Mouse (Mus musculus) cortical plate, adult 2 months (tissue): ENCODE data around the gene Bmp2k. TPM values are rescaled to one million over a fixed set of nuclear protein-coding genes. Genes with fewer than 3 reads are reported as not detected.

Experiments
- H3K27ac ChIP-seq: fragments of 200-500 bp; 2 replicates; pipeline ENCODE4 v1.5.1; 2012; ENCODE audit warnings: low read length, control low read depth, inconsistent platforms; ENCODE audit not compliant: insufficient read depth
- H3K4me1 ChIP-seq: fragments of 200-500 bp; 2 replicates; pipeline ENCODE4 v1.6.1; 2011; ENCODE audit warnings: low read length; ENCODE audit not compliant: control insufficient read depth, insufficient read depth
- H3K4me3 ChIP-seq: fragments of 200-500 bp; 2 replicates; pipeline ENCODE4 v1.5.1; 2011; ENCODE audit warnings: mild to moderate bottlenecking, low read length, control low read depth; ENCODE audit not compliant: insufficient read depth
- CTCF ChIP-seq: fragments of 200-500 bp; IDR thresholded peaks from 2 replicates; pipeline ENCODE4 v1.5.1; 2011; ENCODE audit warnings: mild to moderate bottlenecking, control low read depth, low read length; ENCODE audit not compliant: insufficient read depth; ENCODE audit errors: extremely low read depth
- POLR2A ChIP-seq: fragments of 200-500 bp; IDR thresholded peaks from 2 replicates; pipeline ENCODE4 v1.6.1; 2011; ENCODE audit warnings: mild to moderate bottlenecking, low read length, control low read depth; ENCODE audit not compliant: insufficient read depth; ENCODE audit errors: extremely low read depth
- polyA plus RNA-seq: library from polyadenylated mRNA; depleted of rRNA; stranded (reverse); fragments of >200 nt; gene quantifications from 2 replicates; pipeline ENCODE4 v1.2.3, GENCODE M21; 2012

Gene Bmp2k
- polyA plus RNA-seq, 1 experiment: 10.5 TPM

GRCm38 (mm10) chr5:97108333-97108732 is 110.8 kb downstream of the Bmp2k start:
- peaks cover 8% of the 10 kb centered on the region for H3K4me1 ChIP-seq
- no peak overlapping the region for H3K27ac ChIP-seq
- no peak overlapping the region for H3K4me3 ChIP-seq
- TF ChIP-seq CTCF (no peak), POLR2A (no peak)

DNA sequence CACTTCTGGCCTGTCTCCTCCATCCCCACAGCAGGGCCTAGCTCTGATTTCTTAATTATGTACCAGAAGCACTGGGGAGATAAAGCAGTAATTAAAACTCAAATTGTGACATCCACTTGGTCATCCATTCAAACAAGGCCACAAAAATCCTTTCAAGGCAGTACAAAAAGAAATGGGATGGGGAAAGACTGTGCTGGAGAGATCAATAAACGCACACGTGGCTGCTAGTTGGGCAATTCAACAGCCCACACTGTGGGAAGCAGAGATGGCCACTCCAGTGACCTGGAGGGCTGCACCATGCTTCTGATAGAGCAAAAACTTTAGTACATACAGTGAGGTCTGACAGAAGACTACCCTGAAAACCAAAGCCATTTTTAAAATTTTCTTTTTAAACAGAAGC is 112.6 kb downstream of the Bmp2k start:
- TF ChIP-seq CTCF: no peak
- no peak for TF ChIP-seq POLR2A
- H3K27ac ChIP-seq: no peak overlapping the region
- H3K4me3 ChIP-seq: peak overlapping the region; percentile 98
- H3K4me1 ChIP-seq: peaks cover 8% of the 10 kb centered on the region

GRCm38 (mm10) chr5:97110697-97111096 is 113.2 kb downstream of the Bmp2k start:
- H3K27ac ChIP-seq: 0 out of 2 replicates have a peak overlapping the region, but pooled peaks have one; percentile 50
- no peak for TF ChIP-seq CTCF
- no peak for TF ChIP-seq POLR2A
- peak overlapping the region; percentile 98 for H3K4me3 ChIP-seq
- H3K4me1 ChIP-seq: peaks cover 8% of the 10 kb centered on the region

DNA sequence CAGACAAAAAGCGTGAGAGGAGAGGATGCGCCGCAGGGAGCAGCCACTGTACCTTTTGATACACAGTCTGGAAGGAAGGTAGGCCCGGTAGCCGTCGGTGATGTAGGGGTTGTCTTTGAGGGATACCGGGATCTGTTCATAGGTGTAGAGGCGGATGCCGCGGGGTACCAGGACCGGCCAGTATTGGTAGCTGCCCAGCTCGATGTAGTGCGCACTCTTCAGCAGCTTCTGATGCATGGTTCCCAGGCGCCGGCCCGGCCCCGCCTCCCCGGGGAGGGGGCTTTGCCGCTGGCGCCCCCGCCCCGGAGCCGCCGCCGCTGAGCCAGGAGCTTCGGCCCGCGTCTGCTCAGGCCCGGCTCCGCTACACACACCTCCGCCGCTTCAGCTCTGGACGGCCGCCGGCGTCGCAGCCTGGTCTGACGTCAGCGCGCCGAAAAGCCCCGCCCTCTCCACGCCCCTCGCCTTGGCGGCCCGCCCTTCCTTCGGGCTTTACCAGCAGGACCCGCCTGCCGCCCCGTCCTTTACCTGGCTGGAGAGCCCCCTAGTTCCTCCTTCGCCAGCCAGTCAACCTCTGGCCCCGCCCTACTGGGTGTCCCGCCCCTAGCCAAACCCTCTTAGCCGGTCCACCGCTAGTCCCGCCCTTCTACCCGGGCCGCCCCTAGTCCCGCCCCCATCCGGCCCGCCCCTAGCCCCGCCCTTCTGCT is 113.9 kb downstream of the Bmp2k start, which contains the start of gene Paqr3:
Gene Paqr3 (minus strand): TSS at position 390 of the 704 bp plus-strand sequence.
- Histone ChIP-seq H3K4me3 (peak within 1 kb of the TSS; percentile 98), H3K27ac (peak within 1 kb of the TSS; percentile 50; the same call in 1 of the 2 replicates), H3K4me1 (peaks cover 8% of the 10 kb centered on the region)
- TF ChIP-seq POLR2A (0 out of 2 replicates have a peak, but pooled peaks have one; percentile 40), CTCF (no peak)

DNA sequence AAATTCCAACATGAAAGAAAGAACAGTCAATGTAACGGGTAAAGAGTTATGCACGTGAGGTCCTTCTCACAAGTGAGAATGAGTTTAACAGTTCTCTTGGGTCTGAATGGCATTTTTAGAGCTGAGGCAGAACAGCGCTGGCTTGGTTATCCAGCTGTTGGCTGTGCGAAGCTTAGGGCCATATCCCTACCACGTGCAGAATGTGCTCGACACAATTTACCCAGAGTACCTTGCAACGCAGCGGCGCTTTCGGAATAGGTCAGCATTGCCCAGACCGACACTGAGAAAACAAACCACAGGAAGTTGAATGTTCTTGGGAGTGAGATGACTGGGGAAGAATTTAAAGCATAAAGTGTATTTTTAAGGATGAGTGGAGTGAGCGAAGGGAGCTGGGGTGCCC is 127.5 kb downstream of the Bmp2k start:
- H3K4me3 ChIP-seq: no peak overlapping the region
- TF ChIP-seq POLR2A (no peak), CTCF (no peak)
- no peak overlapping the region for H3K27ac ChIP-seq
- no peaks in the 10 kb centered on the region for H3K4me1 ChIP-seq

DNA sequence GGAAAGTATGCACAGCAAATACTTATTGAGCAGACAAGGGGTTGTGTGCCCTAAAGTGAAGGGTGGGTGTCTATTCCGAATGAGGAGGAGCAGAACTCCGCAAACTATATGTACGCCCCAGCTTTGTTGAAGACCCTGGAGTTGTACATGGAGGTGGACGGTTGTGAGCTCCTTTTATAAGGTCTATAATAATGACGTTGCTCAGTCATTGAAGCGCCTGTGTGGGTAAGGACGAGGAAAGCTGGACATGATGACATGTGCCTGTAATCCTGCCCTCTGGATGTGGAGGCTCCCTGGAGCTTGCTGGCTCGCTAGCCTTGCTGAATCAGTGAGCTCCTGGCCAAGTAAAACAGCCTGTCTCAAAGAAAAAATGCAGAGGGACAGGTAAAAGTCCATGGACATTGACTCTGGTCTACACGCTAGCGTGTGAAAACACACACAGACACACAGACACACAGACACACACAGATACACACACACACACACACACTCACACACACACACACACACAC is 128.0 kb downstream of the Bmp2k start:
- TF ChIP-seq POLR2A (no peak), CTCF (no peak)

GRCm38 (mm10) chr5:97126005-97126404 is 128.5 kb downstream of the Bmp2k start:
- Histone ChIP-seq H3K27ac (no peak overlapping the region), H3K4me3 (no peak overlapping the region), H3K4me1 (no peaks in the 10 kb centered on the region)
- TF ChIP-seq POLR2A: no peak
- TF ChIP-seq CTCF: peak; percentile 89

More for the DNA sequence above, 128.0 kb downstream of the Bmp2k start:
- Histone ChIP-seq H3K27ac (no peak overlapping the region), H3K4me3 (no peak overlapping the region), H3K4me1 (no peaks in the 10 kb centered on the region)

GRCm38 (mm10) chr5:97127284-97127683 is 129.8 kb downstream of the Bmp2k start:
- Histone ChIP-seq H3K27ac (no peak overlapping the region), H3K4me1 (no peaks in the 10 kb centered on the region), H3K4me3 (no peak overlapping the region)
- TF ChIP-seq POLR2A (no peak), CTCF (no peak)

DNA sequence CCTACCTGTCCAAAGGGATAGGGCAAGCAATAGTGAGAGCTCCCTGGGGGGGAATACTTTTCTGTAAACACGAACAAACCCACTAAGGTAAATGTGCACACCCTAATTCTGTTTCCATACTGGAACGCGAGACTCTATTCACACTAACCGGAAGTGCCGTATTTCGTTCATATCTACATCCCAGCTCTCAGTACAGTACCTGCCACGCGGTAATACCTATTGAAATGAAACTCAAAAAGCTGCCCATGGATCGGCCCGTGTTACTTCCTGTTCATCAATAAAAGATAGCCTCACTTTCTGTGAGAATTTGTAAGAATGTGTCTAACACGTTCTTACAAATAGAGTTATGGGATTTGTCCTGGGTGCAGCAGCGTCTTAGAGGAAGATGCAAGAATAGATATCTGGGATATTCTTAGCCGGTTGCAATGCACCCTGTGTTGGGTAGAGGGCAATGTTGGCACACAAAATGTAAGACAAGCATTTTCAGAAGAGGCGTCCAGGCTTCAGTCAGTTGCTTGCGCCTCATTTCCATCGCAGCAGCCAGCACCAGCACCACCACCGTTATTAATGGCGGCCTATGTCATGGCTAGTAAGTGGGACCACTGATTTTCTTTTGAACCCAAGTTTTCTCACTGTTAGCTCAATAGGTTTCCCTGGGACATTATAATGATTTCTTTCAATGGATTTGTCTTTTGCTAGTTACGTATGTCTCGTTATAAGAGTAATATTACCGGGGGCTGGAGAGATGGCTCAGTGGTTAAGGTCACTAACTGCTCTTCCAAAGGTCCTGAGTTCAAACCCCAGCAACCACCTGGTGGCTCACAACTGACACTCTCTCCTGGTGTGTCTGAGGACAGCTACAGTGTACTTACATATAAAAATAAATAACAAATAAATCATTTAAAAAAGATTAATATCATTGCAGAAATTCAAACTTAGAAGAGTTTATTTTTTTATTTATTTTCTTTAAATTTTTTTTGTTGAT is 131.0 kb downstream of the Bmp2k start:
- TF ChIP-seq CTCF: peak; percentile 84
- no peak for TF ChIP-seq POLR2A
- Histone ChIP-seq H3K4me1 (no peaks in the 10 kb centered on the region), H3K4me3 (no peak overlapping the region), H3K27ac (no peak overlapping the region)

DNA sequence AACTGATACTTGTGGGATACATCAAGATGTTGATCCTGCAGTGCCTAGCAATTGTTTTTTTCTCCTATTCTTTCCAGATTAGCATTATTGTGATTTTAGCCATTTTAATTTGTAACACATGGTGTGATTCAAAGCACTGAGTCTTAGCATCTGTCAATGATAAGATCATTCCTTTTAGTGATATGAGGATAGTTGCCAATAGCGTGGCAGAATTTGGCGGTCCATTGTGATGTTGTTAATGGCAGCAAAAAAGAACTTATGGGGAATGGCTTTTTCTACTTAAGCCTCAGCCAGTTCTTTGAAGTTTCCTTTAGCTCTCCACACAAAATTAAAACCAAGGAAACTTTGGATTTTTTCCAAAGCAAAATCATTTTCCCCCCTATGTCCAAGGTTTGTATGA is 132.1 kb downstream of the Bmp2k start:
- H3K4me1 ChIP-seq: no peaks in the 10 kb centered on the region
- no peak overlapping the region for H3K4me3 ChIP-seq
- no peak overlapping the region for H3K27ac ChIP-seq
- TF ChIP-seq CTCF (no peak), POLR2A (no peak)
